Mouse (Mus musculus) G1E (cell line): ENCODE data around the gene Fam92b. TPM values are rescaled to one million over a fixed set of nuclear protein-coding genes. Genes with fewer than 3 reads are reported as not detected.

Experiments used
- ATAC-seq: 2 replicates; pipeline ENCODE4 v1.8.0; 2016; ENCODE audit warnings: mild to moderate bottlenecking; ENCODE audit not compliant: insufficient number of reproducible peaks, poor library complexity, low FRiP score, severe bottlenecking; ENCODE audit errors: extremely low read depth
- DNase-seq: peaks from one replicate; pipeline ENCODE4 v3.0.0; 2012; ENCODE audit warnings: low spot score
- H3K27me3 ChIP-seq: 2 replicates; pipeline ENCODE4 v1.6.1; 2012; ENCODE audit warnings: mild to moderate bottlenecking, low read length, inconsistent platforms; ENCODE audit not compliant: insufficient read depth
- H3K36me3 ChIP-seq: replicated peaks from 2 replicates; pipeline ENCODE3; 2012; ENCODE audit warnings: mild to moderate bottlenecking, inconsistent platforms
- H3K4me1 ChIP-seq: 2 replicates; pipeline ENCODE4 v1.6.1; 2012; ENCODE audit warnings: low read depth, low read length, inconsistent platforms, mixed read lengths; ENCODE audit not compliant: insufficient read depth
- H3K4me3 ChIP-seq: 2 replicates; pipeline ENCODE4 v1.5.1; 2012; ENCODE audit warnings: low read depth, mild to moderate bottlenecking, inconsistent platforms, low read length, moderate library complexity, mixed read lengths
- H3K9me3 ChIP-seq: replicated peaks from 2 replicates; pipeline ENCODE4 v1.6.1; 2012; ENCODE audit warnings: inconsistent platforms
- CTCF ChIP-seq: IDR thresholded peaks from 2 replicates; pipeline ENCODE4 v1.5.1; 2012; ENCODE audit warnings: low read depth, low read length, inconsistent platforms, mixed read lengths
- GATA1 ChIP-seq: IDR thresholded peaks from 2 replicates; pipeline ENCODE4 v1.6.1; 2012; ENCODE audit warnings: borderline replicate concordance, low read length, inconsistent platforms, mixed read lengths
- GATA2 ChIP-seq: IDR thresholded peaks from 2 replicates; pipeline ENCODE4 v1.6.1; 2012; ENCODE audit warnings: low read depth, low read length, inconsistent platforms, borderline replicate concordance
- POLR2AphosphoS5 ChIP-seq: IDR thresholded peaks from 2 replicates; pipeline ENCODE4 v1.6.1; 2012; ENCODE audit warnings: low read depth, low read length, inconsistent platforms; ENCODE audit not compliant: insufficient replicate concordance
- TAL1 ChIP-seq: conservative IDR thresholded peaks from 2 replicates; pipeline ENCODE4 v1.6.1; 2012; ENCODE audit warnings: low read depth, low read length, inconsistent platforms, mixed read lengths
- polyA plus RNA-seq: library from polyadenylated mRNA; stranded (reverse); fragments of >175 nt; gene quantifications from 2 replicates; pipeline ENCODE4 v1.2.3, GENCODE M21; 2012
- total RNA-seq, 2 experiments: library from RNA; stranded (forward) in 1 of 2; stranded (reverse) in 1 of 2; fragments of 200-1000 nt in 1 of 2; fragments of >200 nt in 1 of 2; fragmentation: Nextera tagmentation in 1 of 2; gene quantifications; 2 replicates each; pipeline ENCODE4 v1.2.3; 2014 to 2017

The Fam92b gene
- total and polyA plus RNA-seq, 3 experiments, result not detected

DNA sequence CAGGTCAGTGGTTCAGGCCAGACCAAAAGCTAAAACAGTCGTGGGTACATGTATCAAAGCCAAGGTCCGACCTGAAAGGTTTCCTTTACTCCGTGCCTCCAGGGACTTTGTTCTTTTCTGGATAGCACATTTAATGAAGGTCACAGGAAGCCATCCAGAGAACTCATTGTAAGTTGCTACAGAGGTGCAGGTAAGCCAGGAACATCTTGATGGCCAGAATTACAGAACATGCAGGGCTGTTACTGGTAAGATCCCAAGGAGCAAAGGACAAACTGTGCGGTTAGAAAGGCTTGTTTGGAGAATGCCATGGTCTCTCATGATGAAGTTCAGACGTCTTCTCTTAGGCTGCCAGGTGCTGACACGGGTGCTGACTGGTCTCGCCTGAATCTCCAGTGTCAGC is 60.7 kb downstream of the Fam92b start:
- H3K9me3 ChIP-seq, result peaks cover 4% of the 10 kb centered on the region
- H3K27me3 ChIP-seq, result peaks cover 73% of the 10 kb centered on the region
- no peak for ATAC-seq

More for the DNA sequence above, 60.7 kb downstream of the Fam92b start:
- Histone ChIP-seq H3K4me1 (peaks cover 23% of the 10 kb centered on the region), H3K36me3 (no peaks in the 10 kb centered on the region), H3K4me3 (no peak overlapping the region)
- TF ChIP-seq GATA2 (no peak), CTCF (no peak), POLR2AphosphoS5 (no peak), GATA1 (no peak), TAL1 (no peak)
- no peak for DNase-seq

Other genes starting within 250 kb of the Fam92b start
- 0.24 and 0.45 TPM in 2 replicates for gene Crispld2, start 185.0 kb downstream of the Fam92b start, total RNA-seq (2014; fragmentation: Nextera tagmentation)
- gene Crispld2, start 185.0 kb downstream of the Fam92b start, total RNA-seq (2017), result 2.8 and 3.7 TPM in 2 replicates
- gene Crispld2, start 185.0 kb downstream of the Fam92b start, polyA plus RNA-seq, result 0.23 and 0.24 TPM in 2 replicates
- gene Zdhhc7, start 76.0 kb downstream of the Fam92b start, total RNA-seq (2014; fragmentation: Nextera tagmentation), result 11.0 and 18.3 TPM in 2 replicates
- gene Zdhhc7, start 76.0 kb downstream of the Fam92b start, total RNA-seq (2017), result 23.3 and 25.2 TPM in 2 replicates
- gene Zdhhc7, start 76.0 kb downstream of the Fam92b start, polyA plus RNA-seq, result 23.7 and 24.9 TPM in 2 replicates
- gene 6430548M08Rik, start 63.3 kb downstream of the Fam92b start, total RNA-seq (2014; fragmentation: Nextera tagmentation), result not detected in 2 replicates
- 2.3 and 4.4 TPM in 2 replicates for gene 6430548M08Rik, start 63.3 kb downstream of the Fam92b start, total RNA-seq (2017)
- 0.05 and 0.07 TPM in 2 replicates for gene 6430548M08Rik, start 63.3 kb downstream of the Fam92b start, polyA plus RNA-seq
- 48.4 and 51.8 TPM in 2 replicates for gene Gse1, start 51.0 kb upstream of the Fam92b start, total RNA-seq (2014; fragmentation: Nextera tagmentation)
- 6.3 and 6.4 TPM in 2 replicates for gene Gse1, start 51.0 kb upstream of the Fam92b start, total RNA-seq (2017)
- gene Gse1, start 51.0 kb upstream of the Fam92b start, polyA plus RNA-seq, result 106 and 110 TPM in 2 replicates